Mouse (Mus musculus): Measurements from ENCODE around the gene Nacc2. TPM values are rescaled to one million over a fixed set of nuclear protein-coding genes. Genes with fewer than 3 reads are reported as not detected.

Nacc2 gene
- total and polyA plus RNA-seq, 2 experiments from 2014 or later = 29.9 to 61.4 TPM

- Histone ChIP-seq H3K4me3 (ENCODE audit: low read length) (no peak overlapping the region), H3K4me1 (ENCODE audit: insufficient read depth, low read length) (no peaks in the 10 kb centered on the region; the same call in 1 of the 2 replicates), H3K4me2 (ENCODE audit: low read depth, low read length) (no peak overlapping the region), H3K9me3 (ENCODE audit: low read length) (no peaks in the 10 kb centered on the region), H3K27me3 (ENCODE audit: insufficient read depth, low read length) (no peaks in the 10 kb centered on the region), H3K27ac (peak overlapping the region; percentile 76; the same call in 1 of the 2 replicates), H3K36me3 (ENCODE audit: insufficient read depth, low read length) (no peaks in the 10 kb centered on the region), H3K9ac (replicated peaks; ENCODE audit: low read length) (no peak overlapping the region)
- TF ChIP-seq CTCF (IDR thresholded peaks at IDR 0.05; ENCODE audit: low read depth) = no peak
- ATAC-seq (peak; percentile 70), DNase-seq (ENCODE audit: low spot score) (peak; percentile 80)
- WGBS = 29% methylated on average over 7 of the region's 7 CpGs
Observed at GRCm38 (mm10) chr2:26146337-26147042, 23.5 kb upstream of the Nacc2 start.

- 91% methylated on average over 4 of the region's 4 CpGs for WGBS
Observed at GRCm38 (mm10) chr2:26145113-26145512, 22.1 kb upstream of the Nacc2 start.

GRCm38 (mm10) chr2:26144331-26144730 lies 21.3 kb upstream of the Nacc2 start:
- no peak for TF ChIP-seq CTCF (IDR thresholded peaks at IDR 0.05; ENCODE audit: low read depth)
- ATAC-seq = no peak
- H3K4me3 ChIP-seq (ENCODE audit: low read length) = no peak overlapping the region
- WGBS = 80% methylated on average over 4 of the region's 4 CpGs
- H3K27me3 ChIP-seq (ENCODE audit: insufficient read depth, low read length) = no peaks in the 10 kb centered on the region
- H3K27ac ChIP-seq = peak overlapping the region; percentile 7; the same call in 1 of the 2 replicates
- H3K36me3 ChIP-seq (ENCODE audit: insufficient read depth, low read length) = no peaks in the 10 kb centered on the region
- no peak overlapping the region for H3K4me2 ChIP-seq (ENCODE audit: low read depth, low read length)
- DNase-seq (ENCODE audit: low spot score) = no peak
- H3K9ac ChIP-seq (replicated peaks; ENCODE audit: low read length) = no peak overlapping the region
- H3K4me1 ChIP-seq (ENCODE audit: insufficient read depth, low read length) = peaks cover 8% of the 10 kb centered on the region
- H3K9me3 ChIP-seq (ENCODE audit: low read length) = no peaks in the 10 kb centered on the region

More at GRCm38 (mm10) chr2:26145113-26145512, 22.1 kb upstream of the Nacc2 start:
- no peak for ATAC-seq
- H3K27ac ChIP-seq = no peak overlapping the region
- no peaks in the 10 kb centered on the region for H3K27me3 ChIP-seq (ENCODE audit: insufficient read depth, low read length)
- DNase-seq (ENCODE audit: low spot score) = no peak
- peaks cover 5% of the 10 kb centered on the region; the same call in 1 of the 2 replicates for H3K4me1 ChIP-seq (ENCODE audit: insufficient read depth, low read length)
- no peak overlapping the region for H3K9ac ChIP-seq (replicated peaks; ENCODE audit: low read length)
- no peak overlapping the region for H3K4me2 ChIP-seq (ENCODE audit: low read depth, low read length)
- no peak for TF ChIP-seq CTCF (IDR thresholded peaks at IDR 0.05; ENCODE audit: low read depth)
- no peak overlapping the region for H3K4me3 ChIP-seq (ENCODE audit: low read length)
- no peaks in the 10 kb centered on the region for H3K36me3 ChIP-seq (ENCODE audit: insufficient read depth, low read length)
- H3K9me3 ChIP-seq (ENCODE audit: low read length) = no peaks in the 10 kb centered on the region

GRCm38 (mm10) chr2:26143556-26143955 lies 20.5 kb upstream of the Nacc2 start:
- Histone ChIP-seq H3K9ac (replicated peaks; ENCODE audit: low read length) (no peak overlapping the region), H3K9me3 (ENCODE audit: low read length) (no peaks in the 10 kb centered on the region), H3K27ac (peak overlapping the region; percentile 7; the same call in 1 of the 2 replicates), H3K4me1 (ENCODE audit: insufficient read depth, low read length) (peaks cover 15% of the 10 kb centered on the region), H3K4me2 (ENCODE audit: low read depth, low read length) (no peak overlapping the region), H3K27me3 (ENCODE audit: insufficient read depth, low read length) (no peaks in the 10 kb centered on the region), H3K4me3 (ENCODE audit: low read length) (no peak overlapping the region), H3K36me3 (ENCODE audit: insufficient read depth, low read length) (no peaks in the 10 kb centered on the region)
- TF ChIP-seq CTCF (IDR thresholded peaks at IDR 0.05; ENCODE audit: low read depth) = no peak
- ATAC-seq (no peak), DNase-seq (ENCODE audit: low spot score) (peak; percentile 65)
- WGBS = 58% methylated on average over 2 of the region's 2 CpGs

- Histone ChIP-seq H3K36me3 (ENCODE audit: insufficient read depth, low read length) (peaks cover 3% of the 10 kb centered on the region; the same call in 1 of the 2 replicates), H3K9ac (replicated peaks; ENCODE audit: low read length) (no peak overlapping the region), H3K4me2 (ENCODE audit: low read depth, low read length) (no peak overlapping the region), H3K27ac (no peak overlapping the region), H3K9me3 (ENCODE audit: low read length) (no peaks in the 10 kb centered on the region), H3K4me1 (ENCODE audit: insufficient read depth, low read length) (peaks cover 15% of the 10 kb centered on the region), H3K4me3 (ENCODE audit: low read length) (no peak overlapping the region), H3K27me3 (ENCODE audit: insufficient read depth, low read length) (no peaks in the 10 kb centered on the region)
- no peak for TF ChIP-seq CTCF (IDR thresholded peaks at IDR 0.05; ENCODE audit: low read depth)
- ATAC-seq = no peak
- 79% methylated on average over 3 of the region's 3 CpGs for WGBS
- no peak for DNase-seq (ENCODE audit: low spot score)
Observed at GRCm38 (mm10) chr2:26142986-26143385, 20.0 kb upstream of the Nacc2 start.

GRCm38 (mm10) chr2:26141893-26142635 lies 19.0 kb upstream of the Nacc2 start:
- Histone ChIP-seq H3K36me3 (ENCODE audit: insufficient read depth, low read length) (peaks cover 12% of the 10 kb centered on the region), H3K9me3 (ENCODE audit: low read length) (no peaks in the 10 kb centered on the region), H3K4me3 (ENCODE audit: low read length) (no peak overlapping the region), H3K4me1 (ENCODE audit: insufficient read depth, low read length) (peaks cover 15% of the 10 kb centered on the region), H3K27ac (no peak overlapping the region), H3K4me2 (ENCODE audit: low read depth, low read length) (no peak overlapping the region), H3K9ac (replicated peaks; ENCODE audit: low read length) (no peak overlapping the region), H3K27me3 (ENCODE audit: insufficient read depth, low read length) (no peaks in the 10 kb centered on the region)
- ATAC-seq = no peak
- TF ChIP-seq CTCF (IDR thresholded peaks at IDR 0.05; ENCODE audit: low read depth) = peak; percentile 76
- 66% methylated on average over 12 of the region's 12 CpGs for WGBS
- DNase-seq (ENCODE audit: low spot score) = peak; percentile 77
